Mouse (Mus musculus) heart, postnatal 4 days (tissue): ENCODE results near the gene Ifna1. TPM values are rescaled to one million over a fixed set of nuclear protein-coding genes. Genes with fewer than 3 reads are reported as not detected.

Source experiments
- DNase-seq: peaks from one replicate; pipeline ENCODE4 v3.0.0; 2021
- total RNA-seq, 2 experiments: library from RNA; stranded (reverse); gene quantifications; 2 replicates each; pipeline ENCODE4 v1.2.3; 2021

Ifna1 gene
- total RNA-seq, 2 experiments from 2014 or later, result not detected

DNA sequence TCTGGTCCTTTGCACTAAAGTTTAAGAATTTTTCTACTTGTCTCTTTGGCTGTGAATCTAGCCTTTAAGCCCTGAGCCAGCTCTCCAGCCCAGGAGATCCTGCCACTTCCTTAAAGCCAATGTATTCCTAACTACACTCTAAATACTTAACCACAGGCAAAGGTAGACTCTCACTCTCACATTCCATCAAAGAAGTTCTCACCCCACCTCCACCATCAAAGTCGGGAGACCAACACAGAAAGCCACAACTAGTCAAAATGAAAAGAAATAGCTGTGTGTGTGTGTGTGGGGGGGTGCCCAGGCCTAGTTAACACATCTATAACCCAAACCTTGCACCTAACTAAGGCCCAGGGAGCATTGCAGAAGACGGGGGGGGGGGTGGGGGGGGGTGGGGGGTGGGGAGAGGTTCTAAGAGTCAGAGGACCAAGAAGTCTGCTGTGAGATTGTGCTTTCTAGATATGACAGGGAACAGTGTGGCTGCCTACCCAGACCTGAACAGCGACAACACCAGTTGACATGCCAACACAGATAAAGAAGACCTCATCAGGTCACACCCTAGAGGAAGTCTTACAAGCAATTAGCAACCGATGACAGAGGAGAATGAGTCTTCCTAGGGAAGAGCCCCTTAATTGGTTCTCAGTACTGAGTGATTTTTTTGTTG, 25.7 kb downstream of the Ifna1 start:
- DNase-seq, result no peak

DNA sequence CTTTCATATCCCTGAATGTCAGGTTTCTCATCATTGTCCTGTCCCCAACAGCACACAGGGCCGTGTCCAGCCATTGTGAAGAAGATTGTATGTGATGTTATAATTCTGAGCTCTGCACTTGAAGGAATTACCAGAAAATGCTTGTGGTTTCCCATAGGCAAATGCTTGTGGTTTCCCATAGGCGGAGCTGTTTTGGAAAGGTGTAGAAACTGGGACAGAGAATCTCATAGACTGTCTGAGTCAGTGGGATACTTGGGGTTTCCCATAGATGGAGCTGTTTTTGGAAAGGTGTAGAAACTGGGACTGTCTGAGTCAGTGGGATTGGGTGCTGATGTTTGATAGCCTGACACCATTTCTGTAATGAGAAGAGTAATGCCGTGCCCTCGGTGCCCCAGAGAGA, 26.6 kb downstream of the Ifna1 start:
- DNase-seq, result no peak

DNA sequence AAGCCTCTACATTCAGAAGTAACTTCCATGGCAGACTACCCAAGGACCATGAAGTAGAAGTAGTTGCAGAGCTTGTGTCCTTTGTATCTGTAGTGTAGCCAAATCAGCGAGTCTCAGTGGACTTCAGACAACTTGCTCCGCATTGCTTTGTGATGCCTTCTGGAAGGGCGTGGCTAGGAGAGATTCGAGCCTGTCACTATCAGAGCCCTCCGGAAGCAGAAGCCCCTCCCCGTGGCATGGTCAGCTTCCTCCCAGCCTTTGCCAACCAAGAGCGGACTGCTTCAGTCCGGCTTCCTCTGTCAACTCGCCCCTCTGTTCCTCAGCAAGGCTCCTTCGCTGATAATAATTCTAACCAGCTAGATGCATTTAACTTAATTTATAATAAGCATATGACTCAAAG, 28.4 kb downstream of the Ifna1 start:
- DNase-seq, result no peak

DNA sequence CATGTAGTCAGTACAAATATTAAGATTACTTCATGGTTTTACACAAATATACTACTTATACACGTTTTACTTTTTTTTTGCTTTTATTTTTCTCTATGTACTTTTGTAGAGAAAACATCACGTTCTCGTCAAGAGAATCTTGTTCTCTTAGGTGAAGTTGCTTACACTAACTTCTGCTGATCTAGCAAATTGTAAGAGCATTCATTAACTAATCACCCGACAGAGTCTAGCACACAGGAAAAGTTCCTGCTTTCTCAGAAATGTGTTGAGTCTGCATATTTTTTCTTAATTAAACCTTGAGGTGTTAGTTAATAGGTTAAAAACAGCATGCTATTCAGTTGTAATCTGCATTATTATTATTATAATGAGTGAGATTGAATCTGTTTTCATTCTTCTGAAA, 28.9 kb downstream of the Ifna1 start:
- DNase-seq, result no peak

DNA sequence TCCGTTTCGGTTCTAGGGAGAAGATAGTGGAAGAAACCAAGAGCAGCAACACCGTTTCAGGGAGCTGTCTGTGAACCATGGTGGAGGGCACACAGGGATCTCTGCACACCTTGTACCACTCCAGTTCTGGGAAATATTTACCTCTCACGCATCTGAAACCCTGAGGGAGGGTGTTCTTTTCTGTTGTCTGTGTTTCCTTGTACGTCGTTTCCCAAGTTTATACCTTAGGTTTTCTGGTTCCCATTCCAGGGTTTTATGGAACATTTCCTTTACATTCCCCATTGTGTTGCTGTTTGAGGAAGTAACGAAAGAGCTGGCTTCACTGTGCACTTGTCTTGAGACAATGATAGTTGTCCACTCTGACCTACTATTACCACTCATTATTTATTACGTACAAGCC, 30.2 kb downstream of the Ifna1 start, which contains the start of gene Ifne:
Gene Ifne, minus strand, starts transcription at position 101 of the 400 bp plus-strand sequence.
- DNase-seq, result no peak

DNA sequence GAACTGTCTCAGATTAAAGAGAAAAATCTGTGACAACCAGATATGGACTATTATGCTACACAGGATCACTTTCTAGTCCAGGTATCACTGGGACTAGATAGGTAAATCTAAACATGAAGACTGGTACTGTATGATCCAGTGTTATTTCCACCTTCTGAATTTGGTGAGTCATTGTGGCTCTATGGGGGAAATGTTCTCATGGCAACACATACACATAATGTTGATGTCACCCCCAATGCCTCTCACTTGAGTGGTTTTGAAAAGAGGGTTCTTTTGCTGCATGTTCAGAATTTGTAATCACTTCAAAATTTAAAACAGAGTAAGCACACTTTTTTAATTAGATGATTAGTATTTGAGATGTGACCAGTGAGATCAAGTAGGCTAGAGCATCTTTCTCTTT, 38.3 kb downstream of the Ifna1 start:
- DNase-seq, result no peak

DNA sequence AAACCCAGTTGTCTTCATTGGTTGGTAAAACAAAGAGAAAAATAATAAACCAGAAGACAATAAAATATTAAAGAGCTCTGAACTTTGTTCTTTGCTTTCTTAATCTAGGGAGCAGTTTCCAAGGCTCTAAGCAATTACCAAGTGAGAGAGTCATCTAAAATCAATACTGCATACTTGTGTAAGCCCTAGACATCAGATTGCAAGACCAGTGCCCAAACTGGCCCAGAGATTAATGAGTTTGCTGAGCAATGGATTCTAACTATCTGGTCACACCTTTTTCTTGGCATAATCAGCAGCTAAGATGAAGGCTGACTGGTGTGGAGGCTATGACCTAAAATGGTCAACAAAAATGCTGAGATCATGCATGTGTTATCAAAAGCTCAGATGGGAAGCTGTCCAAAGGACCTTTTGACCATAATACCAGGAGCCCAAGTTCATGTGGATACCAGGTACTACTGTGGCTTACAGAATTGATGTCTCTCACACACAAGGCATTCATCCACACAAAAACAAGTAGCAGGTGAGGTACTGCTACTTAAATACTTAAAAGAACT, 43.4 kb downstream of the Ifna1 start:
- no peak for DNase-seq

Other genes starting within 250 kb of the Ifna1 start
- gene Ifna12, start 246.7 kb upstream of the Ifna1 start, total RNA-seq, result not detected
- gene C87499, start 215.7 kb upstream of the Ifna1 start, total RNA-seq, result not detected
- gene Ifna13, start 205.6 kb upstream of the Ifna1 start, total RNA-seq, result not detected
- gene Ifna16, start 173.2 kb upstream of the Ifna1 start, total RNA-seq, result not detected
- not detected for gene Ifna2, start 166.2 kb upstream of the Ifna1 start, total RNA-seq
- not detected for gene Ifnab, start 158.7 kb upstream of the Ifna1 start, total RNA-seq
- gene Gm26566, start 128.3 kb upstream of the Ifna1 start, total RNA-seq, result under 1 TPM; 0.36 to 0.52 TPM
- gene Klhl9, start 127.6 kb upstream of the Ifna1 start, total RNA-seq, result 10 to 100 TPM; 89.6 to 91.9 TPM
- gene Gm13271, start 95.2 kb upstream of the Ifna1 start, total RNA-seq, result not detected
- gene Gm13283, start 90.0 kb upstream of the Ifna1 start, total RNA-seq, result not detected
- gene Gm13290, start 76.3 kb upstream of the Ifna1 start, total RNA-seq, result not detected
- gene Gm13289, start 73.2 kb upstream of the Ifna1 start, total RNA-seq, result not detected
- gene Gm13272, start 70.2 kb upstream of the Ifna1 start, total RNA-seq, result not detected
- under 1 TPM in 1 of 2 experiments, not detected in 1; 0.23 TPM for gene Ifnz, start 68.0 kb upstream of the Ifna1 start, total RNA-seq
- not detected for gene Gm13276, start 64.4 kb upstream of the Ifna1 start, total RNA-seq
- gene Gm13277, start 61.5 kb upstream of the Ifna1 start, total RNA-seq, result not detected
- not detected for gene Gm13278, start 58.5 kb upstream of the Ifna1 start, total RNA-seq
- not detected for gene Gm13275, start 55.6 kb upstream of the Ifna1 start, total RNA-seq
- gene Gm13279, start 52.7 kb upstream of the Ifna1 start, total RNA-seq, result not detected
- under 1 TPM in 1 of 2 experiments, not detected in 1; 0.31 TPM for gene Gm13285, start 50.4 kb upstream of the Ifna1 start, total RNA-seq
- gene Gm13287, start 46.8 kb upstream of the Ifna1 start, total RNA-seq, result not detected
- gene Gm13288, start 44.6 kb upstream of the Ifna1 start, total RNA-seq, result under 1 TPM in 1 of 2 experiments, not detected in 1; 0.14 TPM
- not detected for gene Ifna7, start 33.9 kb upstream of the Ifna1 start, total RNA-seq
- gene Ifna11, start 30.1 kb upstream of the Ifna1 start, total RNA-seq, result not detected
- gene Ifna6, start 22.7 kb upstream of the Ifna1 start, total RNA-seq, result not detected
- not detected for gene Ifna5, start 14.6 kb upstream of the Ifna1 start, total RNA-seq
- gene Ifna4, start 8.2 kb upstream of the Ifna1 start, total RNA-seq, result not detected
- gene Ifne, start 30.1 kb downstream of the Ifna1 start, total RNA-seq, result not detected